Mouse (Mus musculus) ovary, postnatal 14 days (tissue): ENCODE measurements at regions not wholly inside any gene's neighbourhood (a gene's known extent, or its start where the extent isn't known, plus 50 kb on each side); places are given as distances from the start of the nearest gene placed in this dataset.

Source experiments
- DNase-seq: peaks from one replicate; pipeline ENCODE4 v3.0.0; 2022; ENCODE audit warnings: low spot score

DNA sequence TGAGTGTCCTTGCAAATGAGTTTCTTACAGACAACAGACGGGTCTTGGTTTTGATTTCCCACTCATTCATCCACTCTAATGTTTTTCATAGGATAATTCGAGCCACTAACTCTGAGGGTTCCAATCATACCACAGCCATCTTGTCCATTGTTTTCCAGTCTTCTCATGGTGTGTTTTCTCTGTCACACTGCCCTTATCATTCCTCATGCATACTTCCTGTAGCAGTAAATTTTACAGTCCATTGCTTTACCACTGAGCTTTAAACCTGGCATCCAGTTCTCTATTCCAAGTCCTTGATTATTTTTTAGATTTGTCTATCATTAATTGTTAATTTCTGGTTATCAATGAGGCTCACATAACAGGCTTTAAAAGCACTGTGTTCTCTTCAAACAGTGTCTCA is 290.0 kb upstream of the Nrsn1 start:
- no peak for DNase-seq

GRCm38 (mm10) chr13:25554962-25555361 is 284.7 kb upstream of the Nrsn1 start:
- no peak for DNase-seq

DNA sequence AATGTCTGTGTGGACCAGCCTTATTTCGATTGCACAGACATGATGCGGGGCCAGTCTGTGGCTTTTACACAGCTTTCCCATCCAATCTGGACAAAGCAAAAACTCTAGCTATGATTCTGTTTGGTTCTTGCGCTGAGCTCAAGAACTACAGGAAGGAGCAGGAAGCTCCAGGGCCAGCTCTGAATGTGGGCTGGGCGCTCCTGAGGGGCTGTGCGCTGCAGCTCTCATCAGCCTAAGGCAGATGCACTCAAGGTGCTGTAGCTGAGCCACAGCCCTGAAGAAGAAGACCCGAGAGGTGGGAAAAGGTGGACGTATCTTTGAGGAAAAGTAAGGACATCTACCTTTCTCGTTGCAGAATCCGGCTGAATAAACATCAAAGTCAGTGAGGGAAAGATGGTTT is 278.2 kb upstream of the Nrsn1 start:
- no peak for DNase-seq

GRCm38 (mm10) chr13:25547150-25548145 is 277.1 kb upstream of the Nrsn1 start:
- DNase-seq = no peak

- DNase-seq = no peak
These were observed 253.8 kb upstream of the Nrsn1 start for GRCm38 (mm10) chr13:25524094-25524493.

- no peak for DNase-seq
These were observed 237.1 kb upstream of the Nrsn1 start for GRCm38 (mm10) chr13:25507355-25507754.

DNA sequence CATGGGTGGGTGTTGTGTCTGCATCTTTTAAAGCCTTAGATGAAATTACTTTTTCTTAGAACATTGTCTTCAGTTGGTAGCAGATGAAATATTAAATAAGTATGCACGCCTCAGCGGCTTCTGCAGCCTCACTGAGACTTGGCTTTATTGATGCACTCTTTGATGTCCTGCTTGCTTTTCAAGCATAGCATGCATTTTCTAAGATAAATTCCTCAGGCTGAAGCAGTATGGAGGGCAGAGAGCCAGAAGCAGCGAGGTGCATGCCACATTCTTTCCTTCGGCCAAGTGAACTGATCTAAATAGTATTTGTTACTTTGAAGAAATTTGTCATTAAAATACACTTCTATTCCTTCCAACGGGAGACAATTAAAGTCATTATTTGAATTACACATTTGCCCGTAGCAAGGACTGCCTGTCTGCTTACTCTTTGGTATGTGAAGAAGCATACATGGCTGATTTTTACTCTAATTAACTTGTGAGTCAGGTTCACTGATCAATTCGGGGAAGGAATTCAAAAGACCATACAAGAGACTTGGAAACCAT is 224.3 kb upstream of the Nrsn1 start:
- no peak for DNase-seq

GRCm38 (mm10) chr13:25490036-25490435 is 219.7 kb upstream of the Nrsn1 start:
- DNase-seq = no peak

DNA sequence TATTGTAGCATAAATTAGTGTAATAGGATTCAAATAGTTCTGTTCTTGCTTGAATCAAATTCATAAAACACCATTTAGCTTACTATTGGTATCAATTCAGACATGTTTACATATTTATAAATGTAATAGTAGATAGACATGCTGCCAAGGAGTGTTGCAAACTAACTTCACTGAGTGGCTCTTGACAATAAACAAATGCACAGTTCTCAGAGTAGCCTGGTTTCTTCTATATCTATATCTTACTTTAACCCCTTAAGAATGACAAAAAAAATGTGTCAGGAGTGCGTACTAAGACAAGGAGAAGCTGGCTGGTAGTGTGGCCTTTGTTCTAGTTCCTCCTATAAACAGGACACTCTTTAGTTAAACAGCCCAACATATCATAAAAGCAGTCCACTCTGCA is 213.0 kb upstream of the Nrsn1 start:
- DNase-seq = no peak

GRCm38 (mm10) chr13:25451917-25452316 is 181.6 kb upstream of the Nrsn1 start:
- no peak for DNase-seq

GRCm38 (mm10) chr13:25451357-25451861 is 181.1 kb upstream of the Nrsn1 start:
- no peak for DNase-seq

- no peak for DNase-seq
These were observed 159.6 kb upstream of the Nrsn1 start for GRCm38 (mm10) chr13:25429701-25430418.

GRCm38 (mm10) chr13:25403182-25403795 is 133.0 kb upstream of the Nrsn1 start:
- no peak for DNase-seq

DNA sequence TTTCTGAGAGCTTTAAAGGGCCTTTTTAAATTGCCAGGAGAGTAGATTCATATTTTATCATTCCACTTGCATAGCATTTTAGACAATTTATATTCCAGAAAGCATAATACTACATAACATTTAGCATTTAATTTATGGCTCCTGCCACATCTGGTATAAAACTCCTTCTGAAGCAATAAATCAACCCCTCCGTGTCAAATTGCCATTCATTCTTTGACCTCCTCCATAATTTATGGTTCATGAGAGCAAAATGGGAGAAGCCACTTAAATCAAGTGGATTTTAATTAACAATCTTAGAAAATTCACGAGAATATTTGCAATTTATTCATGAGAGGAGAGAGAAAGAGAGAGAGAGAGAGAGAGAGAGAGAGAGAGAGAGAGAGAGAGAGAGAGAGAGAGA is 132.4 kb upstream of the Nrsn1 start:
- DNase-seq = no peak

DNA sequence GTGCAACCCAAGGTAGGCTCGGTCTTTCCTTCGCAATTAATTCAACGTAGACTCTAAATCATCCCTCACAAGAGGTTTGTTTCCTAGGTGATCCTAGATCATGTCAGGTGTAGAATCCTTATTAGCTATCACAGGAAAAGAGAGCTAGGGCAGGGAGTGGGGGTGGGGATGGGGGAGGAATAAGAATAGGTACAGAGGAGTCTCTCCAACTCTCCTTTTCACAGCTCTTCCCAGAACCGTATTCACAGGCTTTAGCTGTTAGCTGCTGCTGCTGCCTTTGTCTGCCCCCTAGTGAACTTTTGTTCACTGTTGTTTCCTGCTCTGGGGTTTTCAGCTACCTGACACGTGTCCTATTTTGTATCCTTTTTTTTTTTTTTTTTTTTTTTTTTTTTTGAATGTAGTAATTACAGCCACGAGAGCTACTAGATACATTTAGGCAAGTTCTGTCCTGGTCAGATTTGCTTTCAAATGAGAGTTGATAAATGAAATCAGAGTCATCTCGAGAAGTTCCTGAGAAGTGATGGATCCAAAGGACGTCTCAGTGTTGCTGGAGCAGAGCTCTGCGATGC is 131.7 kb upstream of the Nrsn1 start:
- DNase-seq = no peak

DNA sequence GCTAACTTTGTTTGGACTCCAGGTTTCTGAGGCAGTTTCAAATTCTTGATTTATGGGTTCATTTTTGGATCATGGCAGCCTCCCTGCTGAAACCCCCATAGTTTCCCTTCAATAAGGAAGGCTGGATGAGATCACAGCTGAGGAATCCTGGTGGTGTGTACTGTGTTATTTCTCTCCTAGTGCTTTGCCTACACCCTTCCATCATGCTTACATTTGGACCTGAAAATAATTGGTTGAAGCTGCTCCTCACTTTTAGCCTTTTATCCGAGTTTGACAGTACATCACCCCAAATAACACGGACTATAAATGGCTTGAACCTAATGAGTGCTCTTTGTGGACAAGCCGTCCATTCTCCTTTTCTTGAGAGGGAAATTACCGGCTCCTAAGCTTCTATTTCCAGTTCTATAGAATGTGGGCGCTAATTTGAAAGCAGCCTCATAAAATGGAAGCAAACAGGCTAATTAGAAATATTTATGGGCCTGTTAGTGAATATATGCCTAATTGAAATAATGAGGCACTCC is 122.5 kb upstream of the Nrsn1 start:
- DNase-seq = no peak

DNA sequence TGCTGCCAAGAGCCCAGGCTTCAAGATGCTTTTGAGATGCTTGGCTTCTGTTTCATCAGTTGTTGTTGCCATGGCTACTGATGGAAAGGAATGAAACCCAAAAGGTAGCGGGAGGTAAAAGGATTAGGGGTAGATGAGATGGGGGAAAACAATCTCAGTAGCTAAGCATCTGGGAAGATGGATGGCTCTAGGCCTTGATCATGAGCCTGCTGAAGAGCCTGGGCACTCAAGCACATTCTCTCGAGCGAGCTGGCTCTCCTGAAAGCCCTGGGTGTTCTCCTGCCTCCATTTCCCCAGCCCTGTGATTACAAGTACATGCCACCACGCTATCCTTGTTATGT is 92.3 kb upstream of the Nrsn1 start:
- no peak for DNase-seq

DNA sequence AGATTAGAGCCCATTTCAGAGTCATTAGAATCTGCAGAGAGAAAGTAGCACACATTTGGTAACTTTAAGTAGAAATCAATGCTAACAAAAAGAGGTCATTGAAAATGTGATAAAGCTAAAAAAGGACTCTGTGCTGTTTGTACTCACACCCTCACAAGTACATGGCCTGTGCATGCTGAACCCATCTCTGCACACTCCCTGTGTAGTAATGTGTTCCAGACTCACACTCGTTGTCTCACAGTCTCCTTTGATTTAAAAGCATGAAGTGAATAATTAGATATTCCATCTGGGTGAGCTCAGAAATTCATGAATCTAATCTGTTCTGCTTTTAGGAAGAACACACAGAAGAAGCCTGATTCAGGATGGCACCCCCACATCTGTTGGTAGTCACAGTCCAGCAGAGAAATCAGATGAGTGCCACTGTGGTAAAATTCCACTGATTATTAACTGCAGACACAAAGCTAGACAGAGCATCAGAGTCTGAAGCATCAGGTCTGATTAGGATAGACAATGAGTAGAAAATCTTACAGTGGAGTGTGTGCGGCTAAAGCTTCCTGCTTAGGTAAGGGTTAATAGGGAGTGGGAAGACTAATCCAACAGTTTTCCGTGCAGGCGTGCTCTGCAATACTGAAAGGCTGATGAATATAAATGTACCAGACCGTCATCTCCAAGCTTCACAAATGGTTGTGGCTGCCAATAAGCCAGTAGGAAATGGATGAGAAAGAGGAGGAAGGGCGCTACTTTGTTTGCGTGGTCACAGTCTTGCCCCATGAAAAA is 91.7 kb upstream of the Nrsn1 start:
- no peak for DNase-seq

DNA sequence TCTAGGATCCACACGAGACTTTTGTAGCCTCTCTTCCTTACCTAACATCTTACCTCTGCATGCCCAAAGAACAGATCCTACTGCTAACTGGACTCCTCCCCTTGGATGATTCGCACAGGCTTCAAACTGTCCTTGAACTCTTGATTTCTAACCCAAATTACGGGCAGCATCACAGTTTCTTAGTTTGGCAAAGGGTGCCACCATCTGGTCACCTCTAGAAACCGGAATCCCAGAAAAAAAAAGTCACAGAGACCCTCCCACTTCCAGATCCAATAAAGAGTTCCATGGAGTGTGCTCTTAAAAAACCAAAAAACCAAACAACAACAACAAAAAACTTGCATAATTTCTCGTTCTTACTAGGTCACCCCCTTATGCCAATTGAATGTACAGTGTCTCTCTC is 77.3 kb upstream of the Nrsn1 start:
- no peak for DNase-seq

GRCm38 (mm10) chr13:25343309-25343708 is 73.0 kb upstream of the Nrsn1 start:
- DNase-seq = no peak

GRCm38 (mm10) chr13:25341826-25342225 is 71.5 kb upstream of the Nrsn1 start:
- DNase-seq = no peak
